Mouse (Mus musculus) embryo, embryonic 10.5 days (tissue): Measurements from ENCODE around the gene Aco2.

ENCODE experiments used
- DNase-seq: peaks from one replicate; pipeline ENCODE4 v3.0.0-alpha.2; 2015; ENCODE audit warnings: low spot score

Gene Aco2

DNA sequence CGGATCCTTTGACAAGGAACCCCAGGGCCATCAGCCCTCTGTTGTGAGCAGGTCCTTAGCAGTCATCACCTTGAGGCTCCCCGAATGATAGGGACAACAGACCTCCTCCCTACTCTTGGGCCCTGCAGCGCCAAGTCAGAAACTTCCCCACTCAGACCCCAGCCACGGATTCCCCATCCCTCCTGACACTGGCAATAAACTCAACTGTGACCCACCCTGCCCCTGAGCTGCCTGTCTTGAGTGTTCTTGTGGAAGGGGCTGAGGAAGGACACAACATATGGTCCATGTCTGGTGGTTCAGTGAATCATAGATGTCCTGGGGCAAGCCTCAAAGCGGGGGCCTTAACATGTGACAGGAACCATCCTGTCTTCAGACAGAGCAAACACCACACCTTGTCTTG lies 78.6 kb downstream of the Aco2 start:
- DNase-seq: no peak

- no peak for DNase-seq
Measured at GRCm38 (mm10) chr15:81951159-81951558, 79.0 kb downstream of the Aco2 start.

DNA sequence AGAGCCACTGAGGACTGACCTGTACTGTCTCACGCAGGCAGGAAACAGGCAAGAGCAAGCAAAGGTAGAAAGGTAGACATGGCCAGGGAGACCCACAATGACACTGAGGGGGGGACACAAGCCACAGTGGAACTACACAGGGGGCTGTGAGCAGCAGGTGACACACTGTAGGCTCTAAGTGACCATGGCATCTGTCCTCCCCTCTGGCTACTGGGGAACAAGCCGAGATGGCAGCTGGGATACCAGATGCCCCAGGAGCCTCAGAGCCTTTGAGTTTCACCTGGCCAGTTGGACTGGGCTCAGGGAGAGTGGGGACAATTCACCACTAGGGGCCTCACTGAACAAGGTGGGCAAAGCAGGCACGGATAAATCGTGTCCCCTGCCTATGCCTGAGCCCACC lies 80.2 kb downstream of the Aco2 start:
- no peak for DNase-seq

DNA sequence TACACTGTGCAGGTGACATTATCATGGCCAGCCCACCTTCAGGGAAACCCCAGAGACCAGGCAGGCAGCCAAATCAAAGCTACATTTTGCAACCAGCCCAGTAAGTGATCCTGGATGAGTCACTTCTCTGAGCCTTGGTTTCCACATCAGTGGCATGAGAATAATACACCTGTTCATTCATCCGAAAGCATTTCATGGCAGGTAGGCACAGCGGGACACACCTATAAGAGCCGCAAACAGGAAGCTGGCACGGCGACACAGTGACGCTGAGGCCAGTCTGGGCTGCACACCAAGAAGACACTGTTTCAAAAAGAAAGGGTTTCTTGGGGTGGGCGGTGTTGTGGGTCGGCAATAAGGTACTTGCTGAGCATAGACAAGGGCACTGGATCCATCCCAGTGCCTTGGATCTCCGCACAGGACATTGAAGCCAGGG lies 82.1 kb downstream of the Aco2 start:
- DNase-seq: no peak

- DNase-seq: no peak
Measured at GRCm38 (mm10) chr15:81954716-81955115, 82.6 kb downstream of the Aco2 start.

- no peak for DNase-seq
Measured at GRCm38 (mm10) chr15:81955414-81955813, 83.3 kb downstream of the Aco2 start.

GRCm38 (mm10) chr15:81956457-81956856 lies 84.3 kb downstream of the Aco2 start:
- DNase-seq: peak; percentile 69

- no peak for DNase-seq
Measured at GRCm38 (mm10) chr15:81957598-81957997, 85.5 kb downstream of the Aco2 start.

DNA sequence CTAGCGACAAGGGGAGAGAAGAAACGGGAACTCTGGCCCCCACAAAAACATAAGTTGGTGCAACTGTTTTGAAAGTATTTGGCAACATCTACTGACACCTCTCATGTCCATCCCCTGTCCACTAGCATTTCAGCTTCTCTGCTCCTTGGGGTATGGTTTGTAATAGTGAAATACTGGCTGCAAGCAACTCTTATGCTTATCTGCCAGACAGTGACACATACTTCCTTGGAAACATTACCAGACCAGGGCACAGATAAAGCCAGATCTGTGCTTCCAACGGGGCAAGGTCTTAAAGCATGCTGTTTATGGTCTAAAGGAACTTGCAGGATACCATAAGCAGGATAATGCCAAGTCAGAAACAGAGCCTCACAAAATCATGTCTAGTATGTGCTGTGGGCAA lies 86.8 kb downstream of the Aco2 start:
- no peak for DNase-seq

GRCm38 (mm10) chr15:81960171-81961077 lies 88.3 kb downstream of the Aco2 start, which contains the start of gene Pmm1:
Gene Pmm1, minus strand, starts transcription at chr15:81960930.
- peak; percentile 99 for DNase-seq

DNA sequence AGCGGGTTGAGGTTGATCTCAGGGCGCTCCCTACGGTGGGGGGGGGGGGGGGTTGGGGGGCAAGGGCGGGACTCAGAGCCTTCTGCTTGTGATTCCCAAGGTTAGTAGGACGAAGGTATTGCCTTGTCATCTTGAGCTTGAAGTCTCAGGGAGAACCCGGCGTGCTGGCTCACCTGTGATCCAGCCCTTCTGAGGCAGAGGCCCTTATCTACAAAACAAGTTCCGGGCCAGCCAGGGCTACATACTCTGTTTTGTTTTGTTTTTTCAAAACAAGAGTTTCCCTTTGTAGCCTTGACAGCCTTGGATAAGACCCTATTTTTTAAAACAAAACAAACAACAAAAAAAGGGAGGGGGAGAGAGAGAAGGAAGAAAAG lies 89.0 kb downstream of the Aco2 start:
- DNase-seq: no peak

GRCm38 (mm10) chr15:81964262-81964661 lies 92.2 kb downstream of the Aco2 start:
- DNase-seq: no peak
